Mouse (Mus musculus) kidney, adult 2 months (tissue): ENCODE data around the gene Sgcd. TPM values are rescaled to one million over a fixed set of nuclear protein-coding genes. Genes with fewer than 3 reads are reported as not detected.
"Not testable (repeated sequence)": the region's sequence is repeated elsewhere in the genome, so short reads cannot be mapped to it uniquely, and the experiment has no call there.

Source experiments
- DNase-seq: peaks from one replicate; pipeline ENCODE4 v3.0.0; 2021
- H3K27ac ChIP-seq: fragments of 200-500 bp; 2 replicates; pipeline ENCODE4 v1.5.1; 2012; ENCODE audit warnings: low read depth, low read length, control low read depth, inconsistent platforms; ENCODE audit not compliant: insufficient read depth
- H3K27me3 ChIP-seq: fragments of 200-500 bp; replicated peaks from 2 replicates; pipeline ENCODE4 v1.6.1; 2012; ENCODE audit warnings: mild to moderate bottlenecking, moderate library complexity, low read length, inconsistent platforms; ENCODE audit not compliant: control insufficient read depth, insufficient read depth
- H3K36me3 ChIP-seq: fragments of 200-500 bp; 2 replicates; pipeline ENCODE4 v1.6.1; 2012; ENCODE audit warnings: mild to moderate bottlenecking, moderate library complexity, low read length, inconsistent platforms; ENCODE audit not compliant: control insufficient read depth, insufficient read depth
- H3K4me1 ChIP-seq: fragments of 200-500 bp; 2 replicates; pipeline ENCODE4 v1.6.1; 2011; ENCODE audit warnings: low read length; ENCODE audit not compliant: control insufficient read depth, insufficient read depth
- H3K4me3 ChIP-seq: fragments of 200-500 bp; 2 replicates; pipeline ENCODE4 v1.5.1; 2011; ENCODE audit warnings: mild to moderate bottlenecking, low read depth, low read length, control low read depth; ENCODE audit not compliant: insufficient read depth
- CTCF ChIP-seq: fragments of 200-500 bp; conservative IDR thresholded peaks from 2 replicates; pipeline ENCODE4 v1.5.1; 2011; ENCODE audit warnings: low read depth, mild to moderate bottlenecking, control low read depth, low read length, moderate library complexity, mixed read lengths; ENCODE audit not compliant: insufficient read depth, insufficient read length
- POLR2A ChIP-seq: fragments of 200-500 bp; IDR thresholded peaks from one replicate; pipeline ENCODE4 v1.6.1; 2011; ENCODE audit warnings: low read depth, low read length, control low read depth
- WGBS: fragments of 180-500 bp; shearing (Covaris S2); methylation state at CpG from one replicate; pipeline ENCODE4 v1.1.7; 2018; 5-methylcytosine and 5-hydroxymethylcytosine counted together
- polyA plus RNA-seq: library from polyadenylated mRNA; depleted of rRNA; stranded (reverse); fragments of >200 nt; gene quantifications from 2 replicates; pipeline ENCODE4 v1.2.3, GENCODE M21; 2012

The Sgcd gene
- polyA plus RNA-seq, 1 experiment, result 0.74 TPM

DNA sequence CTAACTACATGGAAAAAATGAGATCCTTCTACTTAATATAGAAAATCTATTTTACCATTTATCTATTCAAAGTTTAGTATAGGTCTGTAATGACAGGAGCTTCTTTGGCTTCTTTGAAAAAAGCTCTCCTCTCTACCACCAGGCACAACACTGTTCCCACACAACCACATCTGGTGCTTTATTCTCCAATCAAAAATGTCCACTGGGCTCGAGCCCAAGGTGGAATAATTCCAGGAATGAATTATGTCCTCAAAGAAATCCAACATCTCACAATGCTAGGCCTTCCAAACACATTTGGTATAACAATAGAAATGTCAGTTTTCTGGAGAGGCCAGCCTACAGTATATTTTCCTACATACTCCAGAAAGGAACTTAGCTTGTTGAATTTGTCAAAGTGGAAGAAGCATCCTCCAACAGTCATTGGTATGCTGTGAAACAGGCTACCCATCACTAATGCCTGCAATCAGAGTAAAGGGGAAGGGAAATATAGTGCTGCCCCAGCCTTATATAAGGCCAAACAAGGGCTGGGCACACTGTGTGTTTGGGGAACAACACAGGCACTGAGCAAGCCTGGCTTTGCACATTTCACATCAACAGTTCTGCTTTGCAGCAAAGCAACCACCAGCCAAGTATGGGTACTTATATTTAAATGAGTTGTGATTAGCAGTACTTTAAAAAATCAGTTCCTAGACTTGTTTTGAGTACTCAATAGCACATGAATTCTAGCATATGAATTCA, 515.1 kb downstream of the Sgcd start:
- no peak for DNase-seq
- TF ChIP-seq CTCF, result no peak
- Histone ChIP-seq H3K27me3 (no peaks in the 10 kb centered on the region), H3K27ac (no peak overlapping the region), H3K4me1 (no peaks in the 10 kb centered on the region), H3K4me3 (no peak overlapping the region), H3K36me3 (no peaks in the 10 kb centered on the region)
- 40% methylated on average over 1 of the region's 1 CpGs for WGBS

DNA sequence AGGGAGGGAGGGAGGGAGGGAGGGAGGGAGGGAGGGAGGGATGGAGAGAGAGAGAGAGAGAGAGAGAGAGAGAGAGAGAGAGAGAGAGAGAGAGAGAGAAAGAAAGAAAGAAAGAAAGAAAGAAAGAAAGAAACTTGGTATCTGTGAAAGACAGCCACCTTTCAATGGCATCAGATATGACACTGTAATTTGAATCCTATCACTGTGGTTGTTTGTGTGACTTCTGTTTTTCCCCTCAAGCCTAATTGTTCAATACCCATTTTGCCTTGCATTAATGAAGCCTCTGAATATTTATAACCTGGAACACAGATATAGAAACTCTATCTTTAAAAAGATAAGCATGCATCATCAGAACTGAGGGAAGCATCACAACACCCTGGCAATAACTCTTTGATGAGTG, 528.1 kb downstream of the Sgcd start:
- not testable (repeated sequence) for H3K27me3 ChIP-seq, H3K36me3 ChIP-seq, H3K27ac ChIP-seq, DNase-seq, H3K4me3 ChIP-seq, H3K4me1 ChIP-seq

DNA sequence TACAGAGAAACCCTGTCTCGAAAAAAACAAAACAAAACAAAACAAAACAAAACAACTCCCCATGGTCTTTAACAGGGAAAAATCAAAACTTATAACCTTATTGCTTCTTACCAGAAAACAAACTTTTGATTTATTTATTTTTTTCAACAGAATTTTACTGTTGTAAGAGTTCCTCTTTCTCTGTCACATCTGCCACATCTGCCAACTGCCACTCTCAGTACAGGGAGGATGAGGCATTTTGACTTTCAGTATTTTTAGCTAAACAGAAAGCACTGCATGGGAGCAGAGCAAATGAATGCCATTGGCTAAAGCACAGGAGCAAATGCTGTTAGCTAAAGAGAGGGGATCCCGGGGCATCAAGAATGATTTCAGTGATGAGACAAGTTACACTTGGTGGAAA, 528.6 kb downstream of the Sgcd start:
- TF ChIP-seq POLR2A, result no peak
- no peak for TF ChIP-seq CTCF
- no peaks in the 10 kb centered on the region for H3K4me1 ChIP-seq
- DNase-seq, result no peak
- no peak overlapping the region for H3K4me3 ChIP-seq
- no peak overlapping the region for H3K27ac ChIP-seq
- WGBS, result 82% methylated on average over 2 of the region's 2 CpGs
- H3K27me3 ChIP-seq, result no peaks in the 10 kb centered on the region
- H3K36me3 ChIP-seq, result no peaks in the 10 kb centered on the region

DNA sequence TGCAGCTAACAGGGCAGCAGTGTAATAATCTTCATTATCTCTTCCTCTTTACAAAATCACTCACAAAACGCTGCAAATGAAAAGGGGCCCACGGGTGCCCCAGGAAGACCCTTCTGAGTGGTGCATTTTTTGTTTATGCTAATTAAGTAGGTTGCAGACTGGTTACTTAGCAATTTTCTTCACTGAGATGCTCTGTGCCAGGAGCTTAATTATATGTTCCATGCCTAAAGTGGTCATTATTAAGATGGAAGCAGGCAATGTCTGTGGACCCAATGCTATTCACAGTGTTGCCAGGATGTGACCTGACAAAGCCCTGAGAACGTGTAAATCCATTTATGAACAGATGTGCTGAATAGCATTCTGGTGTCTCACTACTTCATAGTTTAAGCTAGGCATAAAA, 529.6 kb downstream of the Sgcd start:
- no peak overlapping the region for H3K27ac ChIP-seq
- H3K27me3 ChIP-seq, result no peaks in the 10 kb centered on the region
- WGBS, result 64% methylated on average over 3 of the region's 3 CpGs
- no peaks in the 10 kb centered on the region for H3K36me3 ChIP-seq
- TF ChIP-seq CTCF (no peak), POLR2A (no peak)
- H3K4me1 ChIP-seq, result no peaks in the 10 kb centered on the region
- no peak for DNase-seq
- no peak overlapping the region for H3K4me3 ChIP-seq

DNA sequence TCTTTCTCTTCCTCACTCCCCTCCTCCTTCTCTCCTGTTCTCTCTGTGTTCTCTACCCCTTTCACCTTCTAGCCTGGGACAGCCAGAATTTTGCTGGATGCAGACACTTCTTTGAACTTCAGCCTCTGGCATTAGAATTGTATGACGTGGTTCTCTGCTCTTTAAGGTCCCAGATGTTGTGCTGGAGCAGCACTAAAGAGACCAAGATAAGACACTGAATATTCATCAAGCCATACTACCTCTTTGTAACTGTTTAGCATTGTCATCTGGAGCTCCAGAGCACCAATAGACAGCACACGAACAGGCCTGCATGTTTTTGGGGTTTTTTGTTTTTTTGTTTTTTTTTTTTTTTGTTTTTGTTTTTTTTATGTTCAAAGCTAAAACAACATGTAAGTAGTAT, 541.0 kb downstream of the Sgcd start:
- H3K36me3 ChIP-seq, result no peaks in the 10 kb centered on the region
- no peak for DNase-seq
- no peak overlapping the region for H3K27ac ChIP-seq
- H3K4me1 ChIP-seq, result 0 out of 2 replicates have a peak, but pooled peaks cover 3% of the 10 kb centered on the region
- TF ChIP-seq POLR2A (no peak), CTCF (no peak)
- no peaks in the 10 kb centered on the region for H3K27me3 ChIP-seq
- 59% methylated on average over 2 of the region's 2 CpGs for WGBS
- H3K4me3 ChIP-seq, result no peak overlapping the region

DNA sequence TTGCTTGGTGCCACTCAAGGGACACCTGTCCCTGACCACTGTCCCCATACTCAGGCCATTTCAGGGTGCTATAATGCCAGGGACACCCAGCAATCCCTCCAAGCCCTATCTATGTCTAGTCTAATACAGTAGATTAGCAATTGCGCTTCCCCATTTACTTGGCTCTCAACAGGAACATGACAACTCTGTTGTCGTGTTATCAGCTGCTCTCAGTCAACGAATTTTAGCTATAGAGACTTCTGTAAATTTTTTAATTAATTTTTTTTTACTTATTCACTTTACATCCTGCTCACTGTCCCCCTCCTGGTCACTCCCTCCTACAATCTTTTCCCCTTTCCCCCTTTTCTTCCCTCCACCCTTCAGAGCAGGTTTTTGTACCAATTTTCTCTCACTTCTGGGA, 542.4 kb downstream of the Sgcd start:
- H3K27ac ChIP-seq, result no peak overlapping the region
- H3K27me3 ChIP-seq, result no peaks in the 10 kb centered on the region
- 86% methylated on average over 3 of the region's 3 CpGs for WGBS
- H3K4me3 ChIP-seq, result no peak overlapping the region
- H3K36me3 ChIP-seq, result no peaks in the 10 kb centered on the region
- no peak for DNase-seq
- TF ChIP-seq POLR2A, result no peak
- H3K4me1 ChIP-seq, result 0 out of 2 replicates have a peak, but pooled peaks cover 3% of the 10 kb centered on the region

DNA sequence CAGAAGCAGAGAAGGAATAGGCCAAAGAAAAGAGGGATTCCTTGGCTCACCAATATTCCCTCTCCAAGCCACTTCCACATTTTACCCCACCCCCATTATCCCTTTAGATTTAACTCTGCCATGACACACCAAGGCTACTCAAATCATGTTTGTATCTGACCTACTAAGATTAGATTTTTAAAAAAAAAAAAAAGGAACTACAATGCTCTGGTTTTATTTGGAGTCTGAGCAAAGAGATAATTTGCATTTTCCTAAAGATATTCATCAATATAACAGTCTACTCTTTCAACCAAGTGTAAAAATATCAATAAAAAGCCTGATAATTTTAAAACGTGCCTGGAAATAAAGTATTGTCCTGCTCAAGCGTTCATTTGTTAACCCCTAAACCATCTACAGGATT, 543.1 kb downstream of the Sgcd start:
- Histone ChIP-seq H3K36me3 (no peaks in the 10 kb centered on the region), H3K27me3 (no peaks in the 10 kb centered on the region), H3K4me1 (0 out of 2 replicates have a peak, but pooled peaks cover 3% of the 10 kb centered on the region), H3K27ac (no peak overlapping the region), H3K4me3 (no peak overlapping the region)
- TF ChIP-seq POLR2A, result no peak
- TF ChIP-seq CTCF, result no peak
- 71% methylated on average over 2 of the region's 2 CpGs for WGBS
- DNase-seq, result no peak

DNA sequence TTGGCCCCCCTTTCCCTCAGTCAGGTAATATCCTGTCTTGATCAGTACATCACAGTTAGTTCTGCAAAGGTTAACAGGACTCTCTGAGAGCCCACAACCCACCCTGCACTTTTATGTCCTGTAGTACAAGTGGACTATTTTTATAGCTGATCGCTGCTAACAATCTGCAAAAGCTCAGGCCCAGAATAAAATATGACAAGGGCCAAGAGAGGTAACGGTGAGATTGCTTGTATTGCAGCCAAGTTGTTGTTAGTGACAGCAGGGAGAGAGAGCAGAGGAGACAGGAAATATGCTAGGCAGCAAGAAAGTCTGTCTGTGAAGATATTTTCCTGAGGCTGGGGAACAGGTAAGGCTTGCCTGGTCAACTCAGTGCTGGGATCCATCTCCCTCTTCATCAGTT, 546.5 kb downstream of the Sgcd start:
- TF ChIP-seq POLR2A (no peak), CTCF (no peak)
- Histone ChIP-seq H3K27ac (no peak overlapping the region), H3K27me3 (no peaks in the 10 kb centered on the region), H3K4me1 (no peaks in the 10 kb centered on the region), H3K4me3 (no peak overlapping the region), H3K36me3 (no peaks in the 10 kb centered on the region)
- DNase-seq, result no peak
- WGBS, result 27% methylated on average over 2 of the region's 2 CpGs
